ENCODE assay signal across 44 mouse cellular contexts in the genomic region with DNA sequence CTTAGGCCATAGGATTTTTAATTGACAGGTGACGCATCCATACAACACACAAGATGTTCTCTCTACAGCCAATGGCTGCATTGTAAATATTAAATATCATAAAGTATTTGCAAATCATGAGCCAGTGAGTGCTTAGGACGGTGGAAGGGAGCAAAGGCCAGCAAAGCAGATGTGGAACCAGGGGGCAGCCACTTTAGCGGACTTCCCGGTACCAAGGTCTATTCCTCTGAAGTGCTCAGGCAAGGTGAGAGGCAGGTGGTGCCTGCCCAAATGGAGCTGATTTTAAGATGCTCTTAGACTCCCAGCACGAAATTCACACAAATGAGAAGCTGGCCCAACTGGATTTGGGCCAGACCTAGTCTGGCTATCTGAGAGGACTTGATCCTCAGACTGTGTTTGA. TPM values are rescaled to one million over a fixed set of nuclear protein-coding genes. Genes with fewer than 3 reads are reported as not detected.
"Had no signal": no experiment of that assay in that cellular context is flagged by ENCODE, and none has a peak within 500 bp of the region (broad histone marks: within the 10 kb centered on the region; RNA-seq: fewer than 3 reads in every experiment).

No protein-coding gene starts in this region.

- H3K4me3 ChIP-seq: left cerebral cortex, adult 2 months; limb, embryonic 10.5 days; limb, embryonic 12.5 days; limb, embryonic 13.5 days; limb, embryonic 15.5 days; liver, embryonic 12.5 days; liver, embryonic 13.5 days; liver, embryonic 15.5 days; lung, embryonic 15.5 days; megakaryocyte, embryonic 14.5 days; midbrain, embryonic 10.5 days; midbrain, embryonic 12.5 days; midbrain, embryonic 13.5 days; midbrain, embryonic 15.5 days; myocyte; neural tube, embryonic 12.5 days had no signal

- H3K36me3 ChIP-seq: limb, embryonic 10.5 days; limb, embryonic 12.5 days; limb, embryonic 13.5 days; limb, embryonic 15.5 days; liver, embryonic 12.5 days; liver, embryonic 13.5 days; liver, embryonic 15.5 days; lung, embryonic 15.5 days; midbrain, embryonic 10.5 days; midbrain, embryonic 12.5 days; midbrain, embryonic 13.5 days; midbrain, embryonic 15.5 days; neural tube, embryonic 12.5 days had no signal

- ATAC-seq: liver, embryonic 12.5 days; liver, postnatal 0 days; lung, postnatal 0 days; midbrain, embryonic 13.5 days; midbrain, embryonic 15.5 days had no signal

- H3K9me3 ChIP-seq: limb, embryonic 10.5 days; limb, embryonic 13.5 days; limb, embryonic 15.5 days; liver, embryonic 12.5 days; liver, embryonic 13.5 days; liver, embryonic 15.5 days; lung, embryonic 15.5 days; midbrain, embryonic 10.5 days; midbrain, embryonic 12.5 days; midbrain, embryonic 13.5 days; midbrain, embryonic 15.5 days; neural tube, embryonic 12.5 days had no signal

- H3K4me2 ChIP-seq: limb, embryonic 12.5 days; limb, embryonic 13.5 days; limb, embryonic 15.5 days; liver, embryonic 11.5 days; liver, embryonic 12.5 days; liver, embryonic 13.5 days; liver, embryonic 15.5 days; lung, embryonic 14.5 days; lung, embryonic 15.5 days; midbrain, embryonic 12.5 days; midbrain, embryonic 13.5 days; midbrain, embryonic 15.5 days; neural tube, embryonic 12.5 days had no signal

- H3K9ac ChIP-seq: limb, embryonic 12.5 days; limb, embryonic 13.5 days; limb, embryonic 15.5 days; liver, embryonic 12.5 days; liver, embryonic 13.5 days; liver, embryonic 14.5 days; liver, embryonic 15.5 days; liver, postnatal 0 days; lung, embryonic 14.5 days; lung, embryonic 15.5 days; midbrain, embryonic 12.5 days; midbrain, embryonic 13.5 days; midbrain, embryonic 15.5 days; neural tube, embryonic 12.5 days had no signal

- H3K4me1 ChIP-seq: limb, embryonic 10.5 days; limb, embryonic 12.5 days; limb, embryonic 13.5 days; limb, embryonic 15.5 days; liver, embryonic 12.5 days; liver, embryonic 13.5 days; liver, embryonic 15.5 days; megakaryocyte, embryonic 14.5 days; midbrain, embryonic 10.5 days; midbrain, embryonic 12.5 days; midbrain, embryonic 13.5 days; midbrain, embryonic 15.5 days; neural tube, embryonic 12.5 days had no signal

- DNase-seq: left cerebral cortex, postnatal 4 days; liver; liver, embryonic 13.5 days; liver, postnatal 0 days; lung, adult 18-20 months; lung, adult 2 months; lung, embryonic 14.5 days; lung, postnatal 10 days; lung, postnatal 14 days; lung, postnatal 36 days; lung, postnatal 4 days; midbrain, embryonic 14.5 days had no signal

- H3K27me3 ChIP-seq: limb, embryonic 15.5 days; liver, embryonic 13.5 days; liver, embryonic 15.5 days; megakaryocyte, embryonic 14.5 days; midbrain, embryonic 15.5 days; neural tube, embryonic 12.5 days had no signal

- H3K27ac ChIP-seq: left cerebral cortex, adult 2 months; limb, embryonic 10.5 days; limb, embryonic 12.5 days; limb, embryonic 13.5 days; limb, embryonic 15.5 days; liver, embryonic 12.5 days; liver, embryonic 13.5 days; liver, embryonic 14.5 days; liver, embryonic 15.5 days; lung, embryonic 15.5 days; macrophage; midbrain, embryonic 10.5 days; midbrain, embryonic 12.5 days; midbrain, embryonic 13.5 days; midbrain, embryonic 15.5 days; neural tube, embryonic 12.5 days had no signal

RNA-seq across cellular contexts. Expression of a gene that starts 52.3 kb away (rescaled TPM):
- total RNA-seq: left cerebral cortex, adult 2 months; left cerebral cortex, adult 8-10 months; left cerebral cortex, postnatal 10 days; left cerebral cortex, postnatal 14 days; left cerebral cortex, postnatal 25 days; left cerebral cortex, postnatal 36 days; left cerebral cortex, postnatal 4 days; liver, adult 2 months; megakaryocyte progenitor cell, adult 5-6 weeks; megakaryocyte, adult 5-6 weeks; megakaryocyte-erythroid progenitor cell, adult 5-6 weeks; midbrain, postnatal 0 days; monocyte, adult 5-6 weeks had no signal
- polyA plus RNA-seq: liver, adult 2 months; liver, embryonic 11.5 days; liver, embryonic 13.5 days; liver, embryonic 14.5 days; liver, embryonic 15.5 days; liver, embryonic 16.5 days; liver, postnatal 0 days; lung, adult 2 months; lung, embryonic 14.5 days; lung, embryonic 15.5 days; lung, embryonic 16.5 days; lung, postnatal 0 days; macrophage; midbrain, embryonic 14.5 days; midbrain, embryonic 15.5 days; midbrain, postnatal 0 days had no signal
